Mouse (Mus musculus) urinary bladder, adult 18-20 months (tissue): ENCODE results near the gene Col28a1.

Experiments
- DNase-seq, 2 experiments: peaks; one replicate each; pipeline ENCODE4 v3.0.0; 2022; ENCODE audit warnings: low spot score in 2 of 2, mixed read lengths in 2 of 2

Col28a1 gene

DNA sequence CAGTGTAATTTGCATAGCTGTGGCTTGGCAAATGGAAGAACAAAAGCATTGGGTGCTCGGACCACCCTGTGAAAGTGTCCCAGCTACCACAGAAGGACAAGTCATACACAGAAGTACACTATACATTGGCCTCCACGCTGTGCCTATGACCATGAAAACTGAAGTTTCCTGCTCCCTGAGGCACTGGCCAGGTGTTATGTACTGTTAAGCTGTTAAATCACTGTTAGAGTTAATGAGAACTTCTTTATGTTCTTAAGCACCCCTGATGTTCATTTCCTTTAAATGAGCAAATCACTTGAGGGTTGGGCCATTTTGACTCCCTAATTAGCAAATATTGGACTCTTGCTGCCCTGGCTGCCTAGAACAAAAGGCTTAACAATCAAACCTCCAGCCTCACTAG, 73.3 kb downstream of the Col28a1 start:
- DNase-seq, result no peak

DNA sequence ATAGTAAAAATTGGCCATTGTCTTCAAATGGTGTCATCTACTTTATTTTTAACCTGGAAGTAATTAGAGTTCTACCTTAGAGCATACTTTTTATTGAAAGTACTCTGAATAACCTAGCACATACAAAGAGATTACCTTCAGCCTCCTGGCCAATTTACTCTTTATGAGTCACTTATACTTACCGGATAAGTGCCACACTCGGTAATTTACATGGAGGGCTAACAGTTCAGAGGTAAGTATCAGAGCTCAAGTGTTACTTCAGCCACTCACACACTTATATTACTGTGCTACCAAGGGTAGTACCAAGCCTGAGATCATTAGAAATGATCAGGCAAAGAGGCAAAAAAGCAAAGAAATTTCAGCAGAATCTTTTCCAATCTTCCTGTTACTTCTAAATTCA, 73.8 kb downstream of the Col28a1 start:
- no peak for DNase-seq

DNA sequence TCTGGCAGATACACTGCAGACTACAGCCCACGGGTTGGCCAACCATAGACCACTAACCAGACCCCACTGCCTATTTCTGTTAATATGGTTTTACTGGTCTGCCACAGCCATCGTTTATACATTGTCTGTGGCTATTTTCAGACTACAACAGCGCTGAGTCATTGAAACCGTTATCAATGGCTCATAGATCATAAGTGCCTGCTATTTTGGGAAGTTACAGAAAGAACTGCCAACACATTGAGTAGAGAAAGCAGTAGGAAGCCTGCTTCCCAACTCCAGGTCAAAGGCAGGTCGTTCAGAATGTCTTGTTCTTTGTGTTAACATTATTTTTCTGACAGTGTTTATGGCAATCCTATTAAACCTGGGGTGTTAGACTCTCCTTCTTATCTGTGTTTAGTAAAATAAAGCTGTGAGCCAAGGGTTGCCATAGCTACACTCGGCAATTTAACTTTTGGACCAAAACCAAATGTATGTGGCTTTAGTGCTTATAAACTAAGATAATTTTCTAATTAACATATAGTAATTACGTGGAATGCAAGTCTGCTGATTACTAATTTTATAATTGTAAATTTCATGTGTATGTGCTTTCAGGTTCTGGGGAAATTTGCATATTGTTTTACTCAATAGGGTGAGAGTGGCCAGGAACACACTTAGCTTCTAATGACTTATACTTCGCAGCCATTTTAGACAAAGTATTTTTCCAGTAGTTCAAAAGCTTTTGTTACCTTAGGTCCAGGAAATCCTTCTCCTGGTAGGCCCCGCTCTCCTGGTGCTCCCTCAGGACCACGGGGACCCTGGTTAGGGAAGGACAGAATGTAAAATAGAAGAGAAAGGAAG, 86.3 kb downstream of the Col28a1 start:
- no peak for DNase-seq

GRCm38 (mm10) chr6:8101224-8101623, 91.2 kb downstream of the Col28a1 start:
- no peak for DNase-seq

DNA sequence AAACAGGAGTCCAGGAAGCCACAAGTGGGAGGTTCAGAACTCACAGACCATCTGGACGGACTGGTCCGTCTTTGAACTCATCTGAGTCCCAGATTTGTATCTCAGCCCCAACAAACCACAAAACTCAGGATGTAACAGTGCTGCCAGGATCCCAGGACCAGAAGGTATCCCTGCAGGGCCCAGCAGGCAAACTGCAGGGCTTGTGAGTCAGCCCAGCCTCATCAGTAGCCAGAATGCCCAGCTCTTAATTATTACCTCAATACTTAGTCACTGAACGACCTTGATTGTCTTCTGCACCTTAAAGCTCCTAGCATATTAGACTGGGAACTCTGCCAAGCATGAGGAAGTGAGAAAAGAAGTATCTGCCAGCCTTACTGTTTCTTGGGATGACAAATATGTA, 96.6 kb downstream of the Col28a1 start:
- DNase-seq, result no peak

DNA sequence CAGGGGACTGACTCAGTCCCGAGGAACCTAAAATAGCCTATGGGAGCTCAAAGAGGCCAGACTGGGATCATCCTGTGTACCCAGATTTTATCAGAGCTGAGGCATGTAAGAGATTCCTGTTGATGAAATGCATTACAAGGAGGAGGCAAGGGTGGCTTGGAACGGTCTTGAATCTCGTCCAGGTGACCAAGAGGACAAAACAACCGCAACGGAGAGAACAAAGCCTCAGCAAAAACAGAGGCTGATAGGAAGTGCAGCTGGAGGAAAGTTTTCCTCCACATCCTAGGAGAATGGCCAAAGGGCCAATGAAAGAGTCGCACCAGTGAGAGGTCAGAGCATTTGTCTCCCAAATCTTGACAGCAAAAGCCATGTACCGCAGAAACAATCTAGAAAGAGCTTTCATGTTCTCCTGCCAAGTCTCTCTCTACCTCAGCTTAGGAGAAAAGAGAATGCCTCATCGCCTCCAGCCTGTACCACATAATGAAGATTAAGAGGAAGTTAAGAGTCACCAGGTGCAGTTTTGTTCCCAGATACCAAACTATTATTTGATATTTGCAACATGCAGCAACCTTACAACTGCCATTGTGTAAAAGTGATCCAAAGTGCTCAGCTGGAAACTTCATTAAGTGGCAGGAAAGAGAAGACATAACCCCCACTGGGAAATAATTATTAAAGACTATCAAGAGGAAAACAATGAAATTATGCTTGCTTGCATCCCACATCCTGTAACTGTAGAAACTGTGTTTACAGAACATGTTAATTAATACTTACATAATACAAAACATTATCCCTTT, 98.1 kb downstream of the Col28a1 start:
- DNase-seq, result no peak

DNA sequence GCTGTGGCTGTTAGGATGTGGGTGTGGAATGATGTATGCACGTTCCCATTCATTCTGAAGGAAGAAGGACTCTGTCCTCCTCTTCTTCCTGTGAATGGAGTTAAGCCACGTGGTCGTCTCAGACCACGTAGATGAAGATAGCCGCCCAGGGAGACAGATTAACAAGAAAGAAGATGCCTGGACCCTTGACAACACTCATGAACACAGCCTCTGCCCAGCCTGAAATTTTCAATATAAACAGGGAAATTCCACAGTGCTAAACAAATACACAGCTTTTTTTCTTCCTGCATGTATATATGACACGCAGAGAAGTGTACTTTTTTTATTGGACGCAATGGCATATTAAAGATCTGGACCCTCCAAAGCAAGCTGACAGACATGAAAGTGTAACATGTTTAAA, 98.9 kb downstream of the Col28a1 start:
- DNase-seq, result no peak

DNA sequence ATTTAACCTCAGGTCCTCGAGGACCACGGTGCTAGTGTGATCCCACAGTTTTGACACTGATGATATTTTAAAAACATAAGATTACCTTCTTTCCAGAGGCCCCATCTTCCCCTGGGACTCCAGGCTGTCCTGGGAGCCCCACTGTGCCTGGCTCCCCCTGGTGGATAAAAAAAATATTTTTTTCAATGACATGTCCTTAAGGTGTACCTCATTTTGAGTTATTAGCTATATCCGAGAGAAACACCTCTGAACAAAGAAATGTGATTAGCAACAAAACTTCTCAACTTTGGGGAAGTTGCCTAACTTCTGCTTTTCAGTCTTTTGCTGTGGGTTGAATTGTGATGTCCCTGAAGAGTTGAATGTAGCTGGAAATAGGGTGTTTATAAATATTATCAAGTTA, 105.6 kb downstream of the Col28a1 start:
- no peak for DNase-seq

DNA sequence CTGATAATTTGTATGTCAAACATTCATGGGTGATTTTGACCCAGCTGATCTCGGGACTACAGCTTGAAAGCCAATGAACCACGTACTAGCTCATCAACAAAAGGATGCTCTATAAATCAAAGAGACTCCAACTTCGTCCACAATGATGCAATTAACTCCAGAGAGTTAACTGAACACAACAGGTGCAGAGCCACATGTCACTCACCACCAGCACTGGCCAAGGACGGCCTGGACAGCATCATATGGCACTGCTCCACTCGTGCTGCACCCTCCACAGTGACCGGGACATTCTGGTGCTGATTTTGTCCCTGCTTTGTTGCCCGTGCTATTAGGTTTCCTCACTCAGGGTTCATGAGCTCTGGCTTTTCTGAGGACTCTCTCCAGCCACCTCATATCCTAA, 107.6 kb downstream of the Col28a1 start:
- no peak for DNase-seq

- no peak for DNase-seq
These were observed 109.2 kb downstream of the Col28a1 start for GRCm38 (mm10) chr6:8083196-8083595.

DNA sequence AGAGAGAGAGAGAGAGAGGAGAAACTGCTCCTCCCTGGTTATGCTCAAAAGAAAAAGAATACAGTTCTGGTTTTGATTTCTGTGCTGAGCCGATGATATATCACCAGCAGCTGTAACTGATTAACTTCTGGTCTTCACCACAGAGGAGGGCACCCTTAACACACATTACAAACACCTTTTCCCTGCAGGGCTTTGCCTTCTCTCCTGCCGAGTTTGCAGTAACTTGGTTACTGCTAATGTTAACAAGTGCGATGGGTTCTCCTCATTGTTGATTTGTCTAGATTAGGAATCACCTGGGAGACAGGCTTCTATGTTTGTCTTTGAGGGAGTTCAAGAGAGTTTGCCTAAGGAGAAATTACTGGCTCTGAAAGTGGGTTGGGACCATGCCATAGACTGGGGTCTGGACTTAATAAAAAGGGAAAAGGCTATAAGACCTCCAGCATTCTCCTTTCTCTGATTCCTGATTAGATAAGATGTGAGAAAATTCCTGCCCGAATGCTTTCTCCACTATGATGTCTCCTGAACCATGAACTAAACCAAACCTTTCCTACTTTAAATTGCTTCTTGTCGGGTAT, 114.8 kb downstream of the Col28a1 start:
- DNase-seq, result no peak

- DNase-seq, result no peak
These were observed 117.5 kb downstream of the Col28a1 start for GRCm38 (mm10) chr6:8074914-8075313.

DNA sequence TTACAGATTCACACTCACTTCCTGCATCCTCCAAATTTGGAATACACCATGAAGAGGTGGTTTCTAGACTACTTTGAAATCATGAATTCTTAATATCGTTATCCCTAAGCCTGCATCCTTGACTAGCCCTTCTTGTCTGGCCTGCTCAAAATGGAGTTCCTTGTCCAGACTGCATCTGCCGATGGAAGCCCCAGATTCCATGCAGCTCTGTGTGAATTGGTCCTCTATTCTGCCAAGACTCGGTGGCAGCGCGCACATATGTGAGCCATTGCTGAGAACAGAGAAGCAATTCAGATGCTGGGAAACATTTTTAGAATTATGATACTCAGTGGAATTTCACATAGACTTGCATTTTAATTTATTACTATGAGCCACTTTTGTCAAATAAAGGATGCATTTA, 123.4 kb downstream of the Col28a1 start:
- DNase-seq, result no peak

DNA sequence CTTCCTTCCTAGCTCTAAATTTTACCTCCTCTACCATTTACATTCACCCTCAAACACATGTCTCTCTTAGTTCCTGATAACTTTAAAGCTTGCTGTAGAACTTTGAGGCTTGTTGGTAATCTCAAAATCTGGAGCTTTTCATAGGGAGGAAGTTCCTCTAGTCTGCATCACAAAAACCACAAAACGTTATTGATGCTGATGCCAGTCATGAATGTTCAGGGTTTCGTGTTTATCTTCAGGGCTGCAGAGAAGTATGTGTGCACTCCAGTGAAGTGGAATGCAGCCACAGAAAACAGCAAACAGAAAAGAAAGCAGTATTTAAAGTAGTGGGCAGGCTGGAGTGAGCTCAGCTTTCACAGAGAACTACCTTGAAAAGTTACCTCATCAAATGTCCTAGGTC, 124.0 kb downstream of the Col28a1 start:
- no peak for DNase-seq

GRCm38 (mm10) chr6:8067124-8067523, 125.3 kb downstream of the Col28a1 start:
- DNase-seq, result no peak

DNA sequence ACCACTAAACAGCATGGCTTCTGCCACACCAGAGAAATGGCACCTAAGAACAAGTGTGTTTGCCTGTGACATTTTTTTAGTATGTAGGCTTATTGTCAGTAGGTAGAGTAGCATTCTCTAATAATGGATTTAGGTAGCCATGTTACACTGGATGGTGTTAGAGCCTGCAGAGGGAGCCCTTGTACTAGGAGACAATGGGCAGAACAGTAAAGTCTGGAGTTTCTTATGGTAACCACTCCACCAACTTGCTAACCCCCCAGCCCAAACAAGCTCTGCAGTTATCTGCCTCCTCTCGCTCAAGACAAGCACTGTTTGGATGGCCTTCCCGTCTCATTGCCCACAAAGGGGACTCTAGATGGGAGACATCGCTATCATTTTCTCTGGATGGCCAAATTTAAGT, 126.2 kb downstream of the Col28a1 start:
- peak in 1 of 2 experiments; percentile 8 for DNase-seq

GRCm38 (mm10) chr6:8059199-8059598, 133.2 kb downstream of the Col28a1 start:
- DNase-seq, result no peak

- DNase-seq, result no peak
These were observed 144.2 kb downstream of the Col28a1 start for GRCm38 (mm10) chr6:8048216-8048615.

DNA sequence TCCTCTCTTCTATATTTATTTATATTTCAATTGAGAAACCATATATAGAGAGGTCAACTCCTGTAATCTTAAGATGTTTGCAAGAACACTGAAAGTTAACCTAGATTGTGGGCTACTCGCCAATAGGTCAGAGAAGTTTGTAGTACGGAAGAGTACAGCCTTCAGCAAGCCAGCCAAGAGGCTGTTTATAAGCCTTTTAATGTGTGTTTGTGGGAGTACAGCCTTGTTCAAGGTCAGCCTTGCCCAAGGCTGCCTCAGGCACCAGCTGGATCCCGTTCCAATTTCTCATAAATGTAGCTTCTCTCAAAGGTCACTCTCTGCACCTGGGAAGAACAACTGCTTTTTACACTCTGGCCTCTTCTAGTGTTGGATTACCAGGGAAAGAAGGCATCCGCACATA, 146.0 kb downstream of the Col28a1 start:
- no peak for DNase-seq

DNA sequence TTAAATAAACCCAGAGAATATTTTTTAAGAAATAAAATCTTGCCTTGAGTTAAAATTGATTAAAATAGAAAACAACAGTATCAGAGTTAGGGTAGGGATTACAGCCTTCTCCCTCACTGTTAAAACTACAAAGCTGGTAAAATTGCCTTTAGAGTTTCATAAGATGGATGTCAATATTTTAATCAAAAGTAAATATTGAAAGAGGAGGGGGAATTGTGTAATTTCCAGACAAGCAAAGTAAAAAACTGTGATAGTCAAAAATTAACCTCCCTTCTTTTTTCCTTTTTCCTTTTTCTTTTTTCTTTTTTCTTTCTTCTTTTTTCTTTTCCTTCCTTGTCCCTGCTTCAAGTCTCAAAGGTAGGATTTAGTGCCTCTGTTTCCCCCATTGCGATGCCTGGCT, 146.6 kb downstream of the Col28a1 start:
- no peak for DNase-seq

- no peak for DNase-seq
These were observed 163.7 kb downstream of the Col28a1 start for GRCm38 (mm10) chr6:8028711-8029110.

GRCm38 (mm10) chr6:8025332-8026129, 166.9 kb downstream of the Col28a1 start:
- DNase-seq, result no peak
